Mouse (Mus musculus) macrophage (primary cell): ENCODE data around the gene Npb. TPM values are rescaled to one million over a fixed set of nuclear protein-coding genes. Genes with fewer than 3 reads are reported as not detected.
"Not testable (repeated sequence)": the region's sequence is repeated elsewhere in the genome, so short reads cannot be mapped to it uniquely, and the experiment has no call there.

Source experiments
- H3K27ac ChIP-seq: fragments of 350-480 bp; formaldehyde crosslinking; 2 replicates; pipeline ENCODE4 v1.9.0; 2021
- H3K36me3 ChIP-seq: fragments of 350-480 bp; formaldehyde crosslinking; 2 replicates; pipeline ENCODE4 v1.9.0; 2021; ENCODE audit errors: inconsistent target
- H3K4me3 ChIP-seq: fragments of 350-480 bp; formaldehyde crosslinking; 2 replicates; pipeline ENCODE4 v1.9.0; 2021; ENCODE audit errors: inconsistent target
- H3K79me2 ChIP-seq: fragments of 350-480 bp; formaldehyde crosslinking; 2 replicates; pipeline ENCODE4 v1.9.0; 2021; ENCODE audit errors: inconsistent target
- WGBS: methylation state at CpG from one replicate; pipeline ENCODE4 v1.1.7; 2026; ENCODE audit warnings: inconsistent platforms; ENCODE audit not compliant: missing documents; 5-methylcytosine and 5-hydroxymethylcytosine counted together
- polyA plus RNA-seq: library from polyadenylated mRNA; stranded (reverse); fragments of 250-400 nt; gene quantifications from 3 replicates; pipeline ENCODE4 v1.2.4, GENCODE M21; 2018; ENCODE audit warnings: inconsistent platforms

Gene Npb
- polyA plus RNA-seq, 1 experiment from 2014 or later = not detected

DNA sequence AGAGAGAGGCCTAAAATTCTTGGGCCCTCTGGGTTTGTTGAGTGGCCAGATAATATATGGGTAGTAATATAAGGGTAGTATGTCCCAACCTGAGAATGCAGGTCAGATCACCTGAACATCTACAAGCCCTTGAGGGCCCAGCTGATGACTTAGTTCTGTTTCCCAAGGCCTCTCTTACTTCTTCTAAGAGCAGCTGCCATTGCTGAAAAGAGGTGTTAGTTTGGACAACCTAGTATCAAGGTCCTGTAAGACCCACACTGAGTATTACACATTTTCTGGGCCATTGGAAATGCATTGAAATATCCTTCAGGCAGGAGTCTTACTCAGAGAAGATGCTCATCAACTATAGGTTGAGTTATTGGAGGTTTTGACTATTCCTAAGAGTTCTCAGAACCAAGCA is 32.3 kb upstream of the Npb start:
- H3K79me2 ChIP-seq = peaks cover 66% of the 10 kb centered on the region
- no peak overlapping the region for H3K27ac ChIP-seq
- no peak overlapping the region for H3K4me3 ChIP-seq
- peaks cover 19% of the 10 kb centered on the region for H3K36me3 ChIP-seq

DNA sequence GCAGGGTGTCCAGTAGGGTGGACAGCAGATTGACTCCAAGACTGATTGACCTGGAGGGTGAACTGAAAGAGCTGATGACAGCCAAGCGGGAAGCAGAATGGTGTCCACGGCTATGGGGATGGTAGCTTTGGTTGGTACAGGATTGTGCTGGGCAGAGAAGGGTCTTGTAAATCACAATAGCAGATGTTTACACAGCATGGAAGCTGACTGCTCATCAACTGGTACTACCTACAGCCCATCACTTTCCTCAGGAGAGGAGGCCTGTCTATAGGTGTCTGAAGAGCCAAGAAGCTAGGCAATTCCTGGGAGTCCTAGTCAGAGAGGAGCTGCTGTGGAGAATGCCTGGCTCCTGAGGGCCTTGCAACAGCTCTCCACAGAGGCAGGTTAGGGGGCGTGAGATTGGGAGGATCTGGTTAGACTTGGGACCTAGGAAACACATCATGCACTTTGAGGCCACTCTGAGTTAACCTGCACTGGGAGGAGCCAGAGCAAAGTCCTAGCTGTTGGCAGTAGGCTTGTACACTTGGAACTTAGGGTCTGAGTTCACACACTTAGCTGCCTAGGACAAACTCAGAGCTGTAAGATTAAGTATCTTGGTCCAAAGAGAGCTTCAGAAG is 31.8 kb upstream of the Npb start:
- WGBS = 93% methylated on average over 3 of the region's 3 CpGs
- Histone ChIP-seq H3K27ac (no peak overlapping the region), H3K79me2 (peaks cover 62% of the 10 kb centered on the region), H3K36me3 (peaks cover 19% of the 10 kb centered on the region), H3K4me3 (no peak overlapping the region)

DNA sequence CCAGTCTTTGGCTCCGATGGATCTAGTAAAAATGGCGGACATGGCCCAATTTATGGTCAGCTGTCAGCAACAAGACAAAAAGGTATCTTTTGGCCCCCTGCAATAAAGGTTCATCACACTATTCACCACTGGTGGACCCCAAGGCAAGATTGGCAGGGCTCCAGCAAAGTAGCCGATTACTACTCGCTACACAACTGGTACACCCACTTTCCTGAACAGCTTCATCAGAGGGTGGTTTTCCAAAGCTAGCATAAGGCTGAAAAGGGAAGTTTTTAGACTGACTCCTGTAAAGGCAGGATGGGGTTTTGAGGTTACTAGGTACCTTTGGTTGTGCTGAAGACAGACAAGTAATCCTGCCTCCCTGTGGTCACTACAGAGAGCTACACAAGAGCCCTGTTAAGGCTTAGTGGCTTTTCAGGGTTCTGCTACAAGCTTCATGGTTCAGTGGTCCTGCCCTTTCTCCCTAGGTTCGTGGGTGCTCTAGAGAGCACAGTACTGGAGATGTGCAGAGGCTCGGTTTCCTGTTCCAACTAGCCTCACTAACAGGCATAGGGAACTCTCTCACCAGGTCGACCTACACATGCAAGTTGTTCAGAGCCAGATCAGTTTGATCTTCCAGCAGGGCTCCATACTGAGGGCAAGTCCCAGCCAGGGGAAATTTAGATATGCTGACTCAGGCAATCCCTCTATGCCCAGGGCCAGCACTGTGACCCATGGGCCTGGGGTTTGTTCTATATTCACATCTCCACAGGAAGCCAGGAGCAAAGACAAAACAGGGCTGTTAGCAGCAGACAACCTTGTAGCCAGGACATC is 30.9 kb upstream of the Npb start:
- no peak overlapping the region for H3K4me3 ChIP-seq
- H3K27ac ChIP-seq = no peak overlapping the region
- 83% methylated on average over 7 of the region's 7 CpGs for WGBS
- H3K36me3 ChIP-seq = peaks cover 19% of the 10 kb centered on the region
- peaks cover 52% of the 10 kb centered on the region for H3K79me2 ChIP-seq

DNA sequence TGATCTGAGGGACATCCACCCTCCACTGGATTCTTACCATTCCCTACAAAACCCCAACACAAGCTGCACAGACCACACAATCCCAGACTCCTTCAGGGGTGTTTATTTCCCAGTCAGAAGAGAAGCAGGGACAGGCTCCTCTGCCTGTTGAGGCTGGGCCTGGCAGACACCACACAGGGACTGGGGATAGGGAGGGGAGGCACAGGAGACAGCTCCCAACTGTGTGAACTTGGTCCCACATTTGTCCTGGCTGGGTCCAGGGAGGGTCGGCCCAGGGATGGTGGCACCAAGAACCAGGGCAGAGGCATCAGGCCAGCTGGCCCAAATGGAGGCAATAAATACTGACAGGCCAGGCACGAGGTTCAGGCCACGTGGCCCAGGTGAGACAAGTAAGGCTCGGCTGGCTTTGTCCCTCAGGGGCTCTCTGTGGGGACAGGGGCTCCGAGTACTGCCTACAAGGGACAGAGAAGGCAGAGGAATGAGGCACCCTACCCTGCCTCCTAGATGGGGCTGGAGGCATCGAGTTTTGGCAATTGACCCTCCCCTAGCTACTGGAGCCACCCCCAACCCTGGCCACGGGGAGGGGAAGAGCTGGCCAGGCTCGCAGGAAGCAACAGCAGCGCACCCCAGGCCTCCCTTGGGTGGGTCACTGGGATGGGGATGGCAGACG is 30.1 kb upstream of the Npb start:
- no peak overlapping the region for H3K27ac ChIP-seq
- peaks cover 52% of the 10 kb centered on the region for H3K79me2 ChIP-seq
- no peak overlapping the region for H3K4me3 ChIP-seq
- 81% methylated on average over 9 of the region's 10 CpGs for WGBS
- peaks cover 19% of the 10 kb centered on the region for H3K36me3 ChIP-seq

DNA sequence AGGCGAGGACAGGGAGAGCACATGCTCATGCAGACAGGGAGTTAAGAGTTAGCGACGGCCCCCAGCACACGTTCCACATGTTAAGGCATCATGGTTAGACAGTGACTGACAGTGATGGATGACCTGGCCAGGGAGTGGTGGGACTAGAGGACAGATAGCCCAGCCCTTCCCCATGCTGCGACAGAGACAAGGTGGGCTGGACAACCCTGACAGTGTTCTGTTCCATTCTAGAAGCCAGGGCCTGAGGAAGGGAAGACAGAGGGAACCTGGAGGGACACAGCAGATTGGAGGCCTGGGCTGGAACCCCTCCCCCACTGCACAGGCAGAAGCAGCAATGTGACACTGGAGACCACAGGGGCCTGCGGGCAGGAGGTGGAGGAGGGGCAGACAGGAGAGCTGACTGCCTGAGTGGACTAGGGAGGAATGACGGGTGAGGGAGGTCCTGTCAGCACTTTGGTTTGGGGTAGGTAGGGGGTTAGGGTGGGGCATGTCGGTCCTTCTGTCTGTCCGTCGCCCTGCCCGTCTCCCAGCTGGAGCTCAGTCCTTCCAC is 29.5 kb upstream of the Npb start:
- no peak overlapping the region for H3K4me3 ChIP-seq
- no peak overlapping the region for H3K27ac ChIP-seq
- peaks cover 52% of the 10 kb centered on the region for H3K79me2 ChIP-seq
- WGBS = 92% methylated on average over 7 of the region's 11 CpGs
- H3K36me3 ChIP-seq = peaks cover 19% of the 10 kb centered on the region

DNA sequence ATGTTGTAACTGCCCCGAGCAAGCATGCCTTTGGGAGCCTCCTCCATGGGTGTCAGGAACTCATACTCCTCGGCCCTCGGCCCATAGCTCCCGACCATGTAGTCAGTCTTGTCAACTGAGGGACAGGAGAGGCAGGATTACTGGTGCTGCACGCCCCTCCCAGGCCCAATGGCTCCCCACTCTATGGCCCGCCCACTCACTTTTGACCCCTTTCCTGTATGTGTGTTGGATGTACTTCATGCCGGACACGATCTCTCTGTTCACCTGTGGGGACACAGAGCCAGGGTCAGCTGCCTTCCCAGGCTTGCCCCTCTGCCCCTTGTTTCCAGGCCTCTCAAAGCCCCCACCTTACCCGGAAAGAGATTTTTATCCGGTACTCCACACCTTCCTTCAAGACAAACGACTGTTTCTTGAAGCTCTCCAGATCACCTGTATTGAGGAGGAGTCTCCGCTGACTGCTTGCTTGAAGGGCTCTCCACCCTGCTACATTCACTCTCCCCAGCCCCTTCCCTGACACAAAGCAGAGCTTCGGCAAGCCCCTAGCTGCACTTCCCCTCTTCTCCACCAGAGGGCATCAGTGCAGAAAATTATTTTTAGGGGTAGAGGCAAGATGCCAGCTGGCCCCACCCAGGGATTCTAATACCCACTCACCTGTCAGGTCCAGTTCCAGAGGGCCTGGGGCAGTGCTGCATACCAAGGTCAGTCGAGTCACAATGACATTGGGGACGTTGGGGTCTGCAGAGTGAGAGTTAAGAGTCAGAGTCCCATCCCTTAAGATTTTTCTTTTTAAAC is 28.8 kb upstream of the Npb start:
- peaks cover 45% of the 10 kb centered on the region for H3K79me2 ChIP-seq
- peak overlapping the region; percentile 89 for H3K4me3 ChIP-seq
- WGBS = 66% methylated on average over 8 of the region's 15 CpGs
- peak overlapping the region; percentile 91 for H3K27ac ChIP-seq
- H3K36me3 ChIP-seq = peaks cover 19% of the 10 kb centered on the region

DNA sequence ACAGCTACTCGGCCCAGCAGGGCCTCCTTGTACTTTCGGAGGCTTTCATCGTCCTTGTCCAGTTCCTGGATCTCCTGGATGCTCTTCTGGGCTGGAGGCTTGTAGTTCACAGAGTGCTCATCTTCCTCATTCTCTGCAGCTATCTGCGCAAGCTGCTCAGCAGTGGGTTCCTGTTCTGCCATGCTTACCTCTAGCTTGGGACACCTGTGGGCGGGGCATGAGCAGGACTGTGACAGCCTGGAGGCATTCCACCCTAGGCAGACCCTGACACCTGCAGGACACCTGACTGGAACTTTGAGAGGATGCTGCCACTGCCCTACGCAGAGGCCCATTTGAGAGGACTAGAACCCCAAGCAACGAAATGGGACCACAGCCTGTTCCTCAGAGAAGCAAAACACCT is 28.1 kb upstream of the Npb start:
- Histone ChIP-seq H3K4me3 (peak overlapping the region; percentile 89), H3K79me2 (peaks cover 38% of the 10 kb centered on the region), H3K36me3 (peaks cover 19% of the 10 kb centered on the region), H3K27ac (peak overlapping the region; percentile 91)
- WGBS = 41% methylated on average over 7 of the region's 7 CpGs

DNA sequence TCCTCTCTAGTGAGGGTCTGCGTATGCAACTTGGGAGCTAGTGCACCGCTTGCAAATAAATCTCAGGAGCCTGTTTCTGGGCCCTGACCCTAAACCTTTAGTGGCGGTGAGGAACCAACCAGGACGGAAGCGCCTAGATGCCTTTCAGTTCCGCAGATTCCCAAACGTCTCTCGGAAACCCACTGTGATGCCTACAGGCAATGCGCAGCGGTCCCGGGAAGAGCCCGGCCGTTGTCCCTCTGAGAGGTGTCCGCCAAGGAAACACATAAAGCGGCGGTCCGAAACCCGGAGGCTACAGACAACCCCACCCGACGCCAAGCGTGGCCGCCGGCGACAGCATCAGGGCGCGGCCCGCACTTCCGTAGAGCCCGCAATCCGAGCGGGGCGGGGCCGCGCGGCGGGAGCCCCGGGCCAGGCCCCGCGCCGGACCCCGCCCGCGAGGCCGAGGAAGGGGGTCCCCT is 27.4 kb upstream of the Npb start:
- Histone ChIP-seq H3K36me3 (peaks cover 19% of the 10 kb centered on the region), H3K4me3 (peak overlapping the region; percentile 89), H3K79me2 (peaks cover 33% of the 10 kb centered on the region), H3K27ac (peak overlapping the region; percentile 91)
- WGBS = under 1% methylated on average over 40 of the region's 44 CpGs

DNA sequence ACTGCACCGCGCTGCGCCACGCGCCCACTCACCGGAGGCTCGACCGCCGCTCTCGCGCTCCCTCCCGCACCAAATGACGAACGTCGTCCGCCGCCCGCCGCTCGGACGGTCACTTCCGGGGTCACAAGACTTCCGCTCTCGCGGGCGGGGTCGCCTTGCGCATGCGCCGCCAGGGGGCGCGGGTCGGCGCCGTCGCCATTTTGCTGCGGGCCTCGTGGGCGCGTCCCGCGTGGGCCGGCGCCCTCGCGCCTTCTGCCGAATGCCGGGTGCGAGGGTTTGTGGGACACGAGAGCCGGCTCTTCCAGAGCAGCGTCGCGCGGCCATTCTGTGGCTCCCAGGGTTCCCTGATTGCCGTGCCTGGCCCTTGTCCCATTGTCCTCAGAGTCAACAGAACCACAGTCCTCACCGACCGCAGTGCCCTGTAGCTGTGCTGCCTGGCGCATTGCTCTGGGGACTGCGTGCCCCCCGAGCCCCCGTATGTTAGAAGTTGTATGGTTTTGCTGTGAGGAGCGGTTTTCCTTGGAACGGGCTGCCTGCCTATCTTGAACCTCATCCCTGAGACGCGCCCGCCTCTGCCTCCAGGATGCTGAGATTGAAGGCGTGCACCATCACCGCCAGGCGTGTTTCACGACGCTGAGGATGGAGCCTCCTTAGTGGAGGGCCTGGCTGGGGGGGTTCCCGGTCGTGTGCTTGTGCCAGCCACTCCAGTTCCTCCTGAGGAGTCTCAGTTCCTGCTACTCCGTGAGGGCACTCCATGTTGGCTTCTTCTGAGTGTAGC is 26.6 kb upstream of the Npb start, which contains the start of gene Arhgdia:
Arhgdia (minus strand) TSS at position 135 of the 778 bp plus-strand sequence.
- peak within 1 kb of the TSS; percentile 91 for H3K27ac ChIP-seq
- peak within 1 kb of the TSS; percentile 89 for H3K4me3 ChIP-seq
- 2% methylated on average over 68 of the region's 75 CpGs for WGBS
- H3K79me2 ChIP-seq = peaks cover 33% of the 10 kb centered on the region
- peaks cover 25% of the 10 kb centered on the region for H3K36me3 ChIP-seq

DNA sequence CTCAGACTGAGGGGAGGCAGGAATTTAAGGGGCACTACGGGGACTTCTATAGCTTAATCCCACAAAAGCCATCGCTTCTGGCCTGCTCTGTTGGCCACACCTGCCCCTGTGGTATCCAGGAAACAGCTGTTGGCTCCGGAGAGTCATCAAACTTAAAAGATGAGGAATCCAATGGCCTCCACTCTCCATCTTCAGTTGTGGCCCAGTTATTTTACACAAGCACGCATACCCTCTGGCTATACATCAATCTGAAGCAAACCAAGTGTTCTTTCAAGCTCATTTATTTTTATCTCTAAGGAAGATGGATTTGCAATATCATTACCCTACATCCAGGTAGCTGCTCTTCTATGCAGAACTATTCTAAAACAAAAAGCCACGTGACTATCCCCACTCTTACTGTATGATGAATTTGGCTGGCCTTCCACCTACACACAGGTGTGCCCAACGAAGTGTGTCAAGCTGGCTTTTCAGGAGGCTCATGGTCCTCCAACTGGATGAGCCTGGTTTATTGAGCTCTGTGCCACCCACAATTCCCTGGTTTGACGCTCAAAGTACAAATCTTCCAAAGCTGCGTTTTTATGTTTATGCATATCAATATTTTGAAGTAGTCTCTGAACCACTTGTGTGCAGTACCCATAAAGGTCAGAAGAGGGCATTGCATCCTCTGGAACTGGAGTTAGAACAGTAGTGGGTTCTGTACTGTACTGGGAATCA is 25.9 kb upstream of the Npb start:
- peak overlapping the region; percentile 39 for H3K4me3 ChIP-seq

DNA sequence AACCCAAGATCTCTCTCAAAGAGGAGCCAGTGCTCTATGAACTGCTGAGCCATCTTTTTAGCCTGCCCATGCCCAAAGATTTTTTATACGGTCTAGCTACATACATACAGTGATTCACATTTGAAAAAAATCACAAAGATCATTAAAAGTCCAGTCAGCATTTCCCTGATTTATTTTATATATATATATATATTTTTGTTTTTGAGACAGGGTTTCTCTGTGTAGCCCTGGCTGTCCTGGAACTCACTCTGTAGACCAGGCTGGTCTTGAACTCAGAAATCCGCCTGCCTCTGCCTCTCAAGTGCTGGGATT is 25.3 kb upstream of the Npb start:
- Histone ChIP-seq H3K79me2 (peaks cover 31% of the 10 kb centered on the region), H3K36me3 (peaks cover 33% of the 10 kb centered on the region)
- not testable (repeated sequence) for H3K27ac ChIP-seq, H3K4me3 ChIP-seq
- WGBS = 95% methylated on average over 2 of the region's 2 CpGs

More for the DNA sequence above, 25.9 kb upstream of the Npb start:
- 62% methylated on average over 8 of the region's 8 CpGs for WGBS
- Histone ChIP-seq H3K79me2 (peaks cover 33% of the 10 kb centered on the region), H3K36me3 (peaks cover 32% of the 10 kb centered on the region), H3K27ac (peak overlapping the region; percentile 89)

DNA sequence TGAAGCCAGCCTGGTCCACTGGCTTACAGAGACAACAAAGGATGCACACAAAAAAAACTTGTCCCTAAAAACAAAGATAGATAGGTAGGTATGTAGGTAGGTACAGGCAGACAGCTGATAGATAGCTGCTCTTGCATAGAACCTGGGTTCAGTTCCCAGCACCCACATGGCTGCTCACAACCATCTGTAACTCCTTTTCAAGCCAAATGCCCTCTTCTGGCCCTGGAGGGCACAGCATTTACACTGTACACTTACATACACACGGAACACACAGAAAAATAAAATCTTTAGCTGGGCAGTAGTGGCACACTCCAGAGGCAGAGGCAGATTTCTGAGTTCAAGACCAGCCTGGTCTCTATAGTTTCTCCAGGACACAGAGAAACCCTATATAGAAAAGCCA is 24.3 kb upstream of the Npb start:
- WGBS = 88% methylated on average over 1 of the region's 1 CpGs
- Histone ChIP-seq H3K79me2 (peaks cover 21% of the 10 kb centered on the region), H3K36me3 (peaks cover 32% of the 10 kb centered on the region), H3K27ac (no peak overlapping the region), H3K4me3 (no peak overlapping the region)

DNA sequence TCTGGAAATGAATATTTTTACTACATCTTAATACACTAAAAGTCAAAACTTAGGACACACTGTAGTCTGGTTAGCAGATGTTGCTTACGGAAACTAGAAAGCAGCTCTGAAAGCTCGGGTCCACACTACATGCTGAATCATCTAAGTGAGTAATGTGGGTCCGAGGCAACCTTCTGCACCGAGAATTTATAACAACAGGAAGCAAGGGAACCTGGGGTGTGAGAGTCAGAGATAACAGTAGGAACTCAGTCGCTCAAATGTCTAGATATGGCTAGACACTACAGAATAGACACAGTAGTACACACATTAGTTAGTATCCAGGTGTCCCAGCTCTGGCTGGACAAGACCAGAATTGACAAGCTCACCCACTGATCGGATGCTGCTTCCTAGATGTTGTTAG is 19.7 kb upstream of the Npb start:
- Histone ChIP-seq H3K79me2 (peaks cover 26% of the 10 kb centered on the region), H3K4me3 (no peak overlapping the region), H3K36me3 (peaks cover 51% of the 10 kb centered on the region; the same call in 1 of the 2 replicates), H3K27ac (no peak overlapping the region)
- 60% methylated on average over 6 of the region's 6 CpGs for WGBS
